Mouse (Mus musculus): ENCODE measurements around the gene Eci3. TPM values are rescaled to one million over a fixed set of nuclear protein-coding genes. Genes with fewer than 3 reads are reported as not detected.
A peak's percentile ranks its signal among the peaks of the same experiment; 100 is the strongest.

Gene Eci3
- polyA plus RNA-seq, 1 experiment from 2014 or later = not detected

DNA sequence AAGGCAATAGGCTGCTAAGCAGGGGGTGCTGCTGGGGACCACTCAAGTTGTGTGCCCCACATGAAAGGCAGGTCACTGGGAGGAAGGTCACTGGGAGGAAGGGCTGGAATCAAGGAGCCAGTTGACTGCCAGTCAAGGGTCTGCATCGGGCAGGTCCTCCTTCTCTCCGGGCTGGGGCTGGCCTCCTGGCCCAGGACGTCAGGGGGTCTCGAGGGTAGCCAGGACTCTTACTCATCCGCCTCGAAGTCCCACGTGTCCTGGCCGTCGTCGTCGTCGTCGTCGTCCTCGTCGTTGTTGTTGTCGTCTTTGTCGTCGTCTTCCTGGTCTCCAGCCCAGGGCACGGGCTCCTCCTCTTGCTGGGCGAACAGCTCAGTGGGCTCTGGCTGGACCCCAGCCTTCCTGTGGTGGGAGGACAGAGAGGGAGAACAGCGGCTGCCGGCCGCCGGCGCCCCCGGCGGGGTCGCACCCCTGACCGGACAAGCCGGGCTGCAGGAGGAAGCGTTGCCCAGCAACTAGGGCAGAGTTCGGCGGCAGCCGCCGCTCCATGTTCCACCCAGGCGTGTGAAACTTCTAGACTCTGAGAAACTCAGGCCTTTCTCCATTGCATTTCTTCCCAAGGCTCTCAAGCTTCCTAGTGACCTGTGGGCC lies 47.0 kb downstream of the Eci3 start:
- H3K27me3 ChIP-seq (replicated peaks) = peaks cover 21% of the 10 kb centered on the region
- H3K4me3 ChIP-seq = peak overlapping the region; percentile 33
- H3K4me1 ChIP-seq = peaks cover 9% of the 10 kb centered on the region
- H3K36me3 ChIP-seq = no peaks in the 10 kb centered on the region
- H3K27ac ChIP-seq = no peak overlapping the region
- no peak for ATAC-seq
- H3K9ac ChIP-seq = no peak overlapping the region
- H3K9me3 ChIP-seq (replicated peaks) = no peaks in the 10 kb centered on the region
- H3K4me2 ChIP-seq = peak overlapping the region; percentile 62
- 18% methylated on average over 34 of the region's 37 CpGs for WGBS (ENCODE audit: insufficient replicate concordance)

DNA sequence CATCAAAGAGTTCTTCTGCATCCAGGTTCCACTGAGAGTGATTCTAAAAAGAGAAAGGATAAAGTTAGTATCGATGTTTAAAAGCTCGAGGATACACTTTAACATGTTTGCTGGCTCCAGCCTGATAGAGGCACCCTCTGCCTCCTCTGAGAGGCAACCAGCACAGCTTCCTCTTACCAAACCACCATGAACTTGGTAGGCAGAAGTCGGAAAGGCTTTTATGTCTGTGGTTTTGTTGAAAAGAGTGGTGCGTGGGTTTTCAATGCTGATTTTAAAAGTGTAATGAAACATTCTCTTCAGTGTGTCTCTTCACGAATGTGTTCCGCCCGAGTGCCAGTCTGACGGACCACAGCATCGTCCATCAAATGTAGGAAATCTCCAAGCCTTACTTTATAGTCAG lies 49.0 kb downstream of the Eci3 start:
- no peak for ATAC-seq
- WGBS (ENCODE audit: insufficient replicate concordance) = 42% methylated on average over 9 of the region's 9 CpGs
- no peak overlapping the region for H3K9ac ChIP-seq
- H3K4me3 ChIP-seq = no peak overlapping the region
- H3K9me3 ChIP-seq (replicated peaks) = no peaks in the 10 kb centered on the region
- no peak overlapping the region for H3K4me2 ChIP-seq
- H3K36me3 ChIP-seq = no peaks in the 10 kb centered on the region
- H3K27me3 ChIP-seq (replicated peaks) = peaks cover 21% of the 10 kb centered on the region
- no peak overlapping the region for H3K27ac ChIP-seq
- H3K4me1 ChIP-seq = peaks cover 9% of the 10 kb centered on the region

Other genes with a start within 250 kb of the Eci3 start
- not detected in 2 replicates for gene Fam50b, start 229.0 kb downstream of the Eci3 start, polyA plus RNA-seq (2016; fragmentation: Nextera tagmentation; extraction: Ambion mirVana)
- gene Prpf4b, start 88.5 kb downstream of the Eci3 start, polyA plus RNA-seq (2016; fragmentation: Nextera tagmentation; extraction: Ambion mirVana) = 55.8 and 57.2 TPM in 2 replicates
- gene Fam217a, start 39.5 kb downstream of the Eci3 start, polyA plus RNA-seq (2016; fragmentation: Nextera tagmentation; extraction: Ambion mirVana) = 0.51 and 0.66 TPM in 2 replicates
- gene 4933417A18Rik, start 39.4 kb downstream of the Eci3 start, polyA plus RNA-seq (2016; fragmentation: Nextera tagmentation; extraction: Ambion mirVana) = not detected in 2 replicates
- gene Eci2, start 63.3 kb upstream of the Eci3 start, polyA plus RNA-seq (2016; fragmentation: Nextera tagmentation; extraction: Ambion mirVana) = 54.9 and 55.3 TPM in 2 replicates

All from liver, embryonic 12.5 days (tissue).